Mouse (Mus musculus) heart, embryonic 14.5 days (tissue): ENCODE data around the gene Depdc5. TPM values are rescaled to one million over a fixed set of nuclear protein-coding genes. Genes with fewer than 3 reads are reported as not detected.
"Not testable (repeated sequence)": the region's sequence is repeated elsewhere in the genome, so short reads cannot be mapped to it uniquely, and the experiment has no call there.

Experiments
- ATAC-seq: fragments of 200-750 bp; cut with Nextera tagmentation; 2 replicates; pipeline ENCODE4 v1.8.0; 2017; ENCODE audit warnings: low read depth, moderate TSS enrichment; ENCODE audit not compliant: insufficient number of reproducible peaks, insufficient read depth, low FRiP score
- H3K27ac ChIP-seq, 2 experiments: fragments of 200-500 bp in 1 of 2; fragments of 300-500 bp in 1 of 2; sonication (generic) in 1 of 2; replicated peaks in 1 of 2; 2 replicates each; pipeline ENCODE4 v1.5.1; 2012 to 2014; ENCODE audit warnings: low read depth in 2 of 2, low read length in 2 of 2, control low read depth in 1 of 2, mild to moderate bottlenecking in 1 of 2, mixed read lengths in 1 of 2; ENCODE audit not compliant: control insufficient read depth in 1 of 2, insufficient read depth in 1 of 2
- H3K27me3 ChIP-seq: fragments of 300-500 bp; sonication (generic); 2 replicates; pipeline ENCODE4 v1.6.1; 2014; ENCODE audit warnings: mild to moderate bottlenecking, low read length, control low read depth; ENCODE audit not compliant: control insufficient read depth, insufficient read depth
- H3K36me3 ChIP-seq: fragments of 300-500 bp; sonication (generic); 2 replicates; pipeline ENCODE4 v1.6.1; 2014; ENCODE audit warnings: mild to moderate bottlenecking, control low read depth, low read length, mixed read lengths; ENCODE audit not compliant: control insufficient read depth, insufficient read depth
- H3K4me1 ChIP-seq, 2 experiments: fragments of 200-500 bp in 1 of 2; fragments of 300-500 bp in 1 of 2; sonication (generic) in 1 of 2; 2 replicates each; pipeline ENCODE4 v1.6.1; 2012 to 2014; ENCODE audit warnings: low read length in 2 of 2, control low read depth in 1 of 2, mixed read lengths in 1 of 2; ENCODE audit not compliant: control insufficient read depth in 2 of 2, insufficient read depth in 2 of 2
- H3K4me2 ChIP-seq: fragments of 300-500 bp; sonication (generic); 2 replicates; pipeline ENCODE4 v1.6.1; 2014; ENCODE audit warnings: mild to moderate bottlenecking, low read length
- H3K4me3 ChIP-seq, 2 experiments: fragments of 200-500 bp in 1 of 2; fragments of 300-500 bp in 1 of 2; sonication (generic) in 1 of 2; 2 replicates each; pipeline ENCODE4 v1.5.1; 2012 to 2014; ENCODE audit warnings: low read length in 2 of 2, mild to moderate bottlenecking in 2 of 2, control low read depth in 1 of 2, low read depth in 1 of 2, moderate library complexity in 1 of 2; ENCODE audit not compliant: control insufficient read depth in 1 of 2, insufficient read depth in 1 of 2
- H3K9ac ChIP-seq: fragments of 300-500 bp; sonication (generic); 2 replicates; pipeline ENCODE4 v1.6.1; 2014; ENCODE audit warnings: mild to moderate bottlenecking, low read length
- H3K9me3 ChIP-seq: fragments of 300-500 bp; sonication (generic); 2 replicates; pipeline ENCODE4 v1.6.1; 2016; ENCODE audit warnings: low read length, control low read depth; ENCODE audit not compliant: control insufficient read depth
- WGBS: fragments of 180-500 bp; shearing (Covaris S2); extraction: QIAGEN DNeasy Blood & Tissue Kit; methylation state at CpG from one replicate; pipeline ENCODE4 v1.1.7; 2014; 5-methylcytosine and 5-hydroxymethylcytosine counted together
- polyA plus RNA-seq: library from polyadenylated mRNA; unstranded; fragments of >200 nt; fragmentation: Nextera tagmentation; extraction: Ambion mirVana; gene quantifications from 2 replicates; pipeline ENCODE4 v1.2.1, GENCODE M21; 2014

The Depdc5 gene
- 17.1 and 17.5 TPM in 2 replicates for polyA plus RNA-seq

- Histone ChIP-seq H3K4me2 (peak within 1 kb of the TSS; percentile 75), H3K27me3 (no peaks in the 10 kb centered on the region), H3K4me1 (0 out of 4 replicates have a peak, but pooled peaks cover 0 to 5% of the 10 kb centered on the region in 2 experiments), H3K9ac (peak within 1 kb of the TSS; percentile 83), H3K9me3 (no peaks in the 10 kb centered on the region), H3K27ac (peak within 1 kb of the TSS; percentile 81 to 82), H3K4me3 (peak within 1 kb of the TSS; percentile 64 to 82), H3K36me3 (peaks cover 26% of the 10 kb centered on the region)
- WGBS: 1% methylated on average over 58 of the region's 64 CpGs
- peak; percentile 97 for ATAC-seq
These were observed at the start of gene Depdc5 for GRCm38 (mm10) chr5:32863253-32864228. TSS of gene Depdc5 (plus strand) at chr5:32863701.

DNA sequence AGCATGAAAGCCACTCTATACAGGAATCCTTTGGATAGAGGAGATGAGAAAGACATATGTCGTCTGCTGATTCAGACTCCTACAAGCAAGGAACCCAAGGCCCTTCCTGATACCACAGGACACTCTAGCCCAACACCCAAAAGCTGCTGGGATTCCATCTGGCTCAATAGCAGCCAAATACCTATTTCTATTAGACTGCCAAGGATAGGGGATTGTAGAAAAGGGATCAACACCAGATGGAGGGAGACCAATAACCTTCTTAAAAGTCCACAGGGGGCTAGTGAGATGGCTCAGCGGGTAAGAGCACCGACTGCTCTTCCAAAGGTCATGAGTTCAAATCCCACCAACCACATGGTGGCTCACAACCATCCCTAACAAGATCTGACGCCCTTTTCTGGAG, 48.1 kb upstream of the Depdc5 start:
- WGBS: 95% methylated on average over 4 of the region's 4 CpGs
- Histone ChIP-seq H3K4me3 (no peak overlapping the region), H3K36me3 (peaks cover 82% of the 10 kb centered on the region), H3K27me3 (no peaks in the 10 kb centered on the region), H3K9me3 (no peaks in the 10 kb centered on the region), H3K4me1 (no peaks in the 10 kb centered on the region), H3K4me2 (no peak overlapping the region), H3K27ac (no peak overlapping the region), H3K9ac (no peak overlapping the region)
- ATAC-seq: no peak

DNA sequence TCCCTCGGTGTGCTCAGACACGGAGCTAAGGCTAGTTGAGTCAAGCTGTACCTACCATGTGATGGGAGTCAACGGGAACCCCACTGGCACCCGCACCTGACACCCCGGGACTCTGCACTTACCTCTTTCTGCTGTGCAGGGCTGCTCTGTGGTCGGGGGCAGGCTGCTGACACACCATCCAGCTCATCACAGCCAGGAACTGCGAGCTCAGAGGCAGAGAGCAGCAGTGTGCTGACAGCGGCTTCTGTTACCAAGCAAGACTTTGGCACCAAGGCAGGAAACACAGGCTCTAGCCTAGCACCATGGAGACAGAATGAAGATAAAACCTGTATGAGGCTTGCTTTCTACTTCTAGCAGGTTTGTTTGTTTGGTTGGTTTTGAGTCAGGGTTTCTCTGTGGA, 43.0 kb upstream of the Depdc5 start:
- H3K4me1 ChIP-seq: no peaks in the 10 kb centered on the region
- 90% methylated on average over 8 of the region's 8 CpGs for whole genome bisulfite sequencing
- no peak overlapping the region for H3K4me2 ChIP-seq
- H3K36me3 ChIP-seq: peaks cover 80% of the 10 kb centered on the region
- no peaks in the 10 kb centered on the region for H3K27me3 ChIP-seq
- H3K9me3 ChIP-seq: no peaks in the 10 kb centered on the region
- no peak overlapping the region for H3K4me3 ChIP-seq
- no peak overlapping the region for H3K27ac ChIP-seq
- ATAC-seq: no peak
- H3K9ac ChIP-seq: no peak overlapping the region

DNA sequence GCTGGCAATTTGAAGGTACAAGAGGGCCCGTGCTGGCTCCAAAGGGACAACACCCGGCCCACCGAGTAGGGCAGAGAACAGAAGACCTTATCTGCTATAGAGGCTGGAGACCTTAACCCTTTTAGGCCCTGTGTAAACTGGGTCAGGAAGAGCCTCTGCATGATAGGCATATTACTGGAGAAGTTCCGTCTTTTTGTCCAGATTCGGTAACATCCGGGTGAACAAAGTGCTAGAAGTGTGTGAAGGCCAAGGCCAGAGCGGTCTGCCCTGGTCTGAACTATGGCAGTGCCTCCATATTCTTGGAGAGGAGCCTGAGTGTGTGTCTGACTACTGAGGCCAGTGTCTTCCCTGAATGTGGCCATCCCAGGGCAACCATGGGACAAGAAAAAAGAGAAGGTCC, 36.5 kb upstream of the Depdc5 start, which contains the start of gene Gm20671:
TSS of gene Gm20671 (minus strand) at position 101 of the 400 bp plus-strand sequence.
- ATAC-seq: no peak
- no peak within 1 kb of the TSS for H3K4me3 ChIP-seq
- peaks cover 84% of the 10 kb centered on the region for H3K36me3 ChIP-seq
- no peaks in the 10 kb centered on the region for H3K4me1 ChIP-seq
- H3K9ac ChIP-seq: no peak within 1 kb of the TSS
- H3K4me2 ChIP-seq: no peak within 1 kb of the TSS
- 67% methylated on average over 7 of the region's 7 CpGs for WGBS
- no peaks in the 10 kb centered on the region for H3K9me3 ChIP-seq
- H3K27ac ChIP-seq: no peak within 1 kb of the TSS
- no peaks in the 10 kb centered on the region for H3K27me3 ChIP-seq

DNA sequence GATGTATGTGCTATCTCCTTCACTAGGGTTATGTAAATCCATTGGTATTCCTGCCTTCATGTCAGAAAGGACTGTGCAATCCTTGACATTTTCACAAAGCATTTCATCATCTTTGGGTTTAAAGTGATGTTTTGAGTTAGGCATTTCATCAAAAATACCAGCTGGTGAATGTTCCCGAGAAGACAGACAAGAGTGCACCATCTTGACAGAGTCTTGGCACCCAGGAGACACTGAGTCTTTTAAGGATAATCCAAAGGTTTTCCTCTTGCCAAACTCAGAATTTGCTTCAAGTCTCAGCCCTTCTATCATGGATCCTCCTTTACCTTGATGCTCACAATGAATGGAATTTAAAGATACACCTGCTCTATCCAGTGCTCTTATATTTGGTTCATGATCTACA, 34.7 kb upstream of the Depdc5 start:
- not testable (repeated sequence) for H3K4me2 ChIP-seq, H3K9me3 ChIP-seq, H3K4me1 ChIP-seq, H3K4me3 ChIP-seq, H3K9ac ChIP-seq, H3K27me3 ChIP-seq, H3K27ac ChIP-seq, ATAC-seq
- WGBS: 78% methylated on average over 1 of the region's 1 CpGs
- H3K36me3 ChIP-seq: peaks cover 89% of the 10 kb centered on the region

GRCm38 (mm10) chr5:32830054-32830453, 33.4 kb upstream of the Depdc5 start:
- 84% methylated on average over 2 of the region's 2 CpGs for WGBS
- no peak overlapping the region for H3K4me3 ChIP-seq
- no peak overlapping the region for H3K4me2 ChIP-seq
- no peak overlapping the region for H3K27ac ChIP-seq
- no peaks in the 10 kb centered on the region for H3K4me1 ChIP-seq
- no peak overlapping the region for H3K9ac ChIP-seq
- no peaks in the 10 kb centered on the region for H3K27me3 ChIP-seq
- H3K9me3 ChIP-seq: no peaks in the 10 kb centered on the region
- peaks cover 99% of the 10 kb centered on the region for H3K36me3 ChIP-seq
- ATAC-seq: no peak

- no peak overlapping the region for H3K9ac ChIP-seq
- peaks cover 98% of the 10 kb centered on the region for H3K36me3 ChIP-seq
- H3K4me1 ChIP-seq: no peaks in the 10 kb centered on the region
- no peak overlapping the region for H3K4me2 ChIP-seq
- no peaks in the 10 kb centered on the region for H3K9me3 ChIP-seq
- WGBS: 85% methylated on average over 1 of the region's 1 CpGs
- no peaks in the 10 kb centered on the region for H3K27me3 ChIP-seq
- no peak overlapping the region for H3K27ac ChIP-seq
- ATAC-seq: no peak
- no peak overlapping the region for H3K4me3 ChIP-seq
These were observed 29.0 kb upstream of the Depdc5 start for GRCm38 (mm10) chr5:32834497-32834896.
